Mouse (Mus musculus) granulocyte monocyte progenitor cell, adult 5-6 weeks (primary cell): Measurements from ENCODE around the gene Nfxl1. TPM values are rescaled to one million over a fixed set of nuclear protein-coding genes. Genes with fewer than 3 reads are reported as not detected.
"Not testable (repeated sequence)": the region's sequence is repeated elsewhere in the genome, so short reads cannot be mapped to it uniquely, and the experiment has no call there.

Source experiments
- ATAC-seq: replicated peaks from 2 replicates; pipeline ENCODE4 v1.8.0; 2016; ENCODE audit warnings: mild to moderate bottlenecking, moderate TSS enrichment, inconsistent platforms; ENCODE audit not compliant: poor library complexity, severe bottlenecking
- total RNA-seq, 2 experiments: library from RNA; stranded (forward) in 1 of 2; stranded (reverse) in 1 of 2; fragments of 200-712, 200-1000 nt in 1 of 2; fragments of >200 nt in 1 of 2; fragmentation: Nextera tagmentation in 1 of 2; gene quantifications; 2 replicates each; pipeline ENCODE4 v1.2.3; 2014 to 2017

Nfxl1 gene
- total RNA-seq (2014; fragmentation: Nextera tagmentation) (25.8 and 27.1 TPM in 2 replicates), total RNA-seq (2017) (27.6 and 28.0 TPM in 2 replicates)

GRCm38 (mm10) chr5:72559544-72560049 lies at the start of gene Nfxl1:
Gene Nfxl1 (minus strand): TSS chr5:72559684.
- ATAC-seq = peak; percentile 89

DNA sequence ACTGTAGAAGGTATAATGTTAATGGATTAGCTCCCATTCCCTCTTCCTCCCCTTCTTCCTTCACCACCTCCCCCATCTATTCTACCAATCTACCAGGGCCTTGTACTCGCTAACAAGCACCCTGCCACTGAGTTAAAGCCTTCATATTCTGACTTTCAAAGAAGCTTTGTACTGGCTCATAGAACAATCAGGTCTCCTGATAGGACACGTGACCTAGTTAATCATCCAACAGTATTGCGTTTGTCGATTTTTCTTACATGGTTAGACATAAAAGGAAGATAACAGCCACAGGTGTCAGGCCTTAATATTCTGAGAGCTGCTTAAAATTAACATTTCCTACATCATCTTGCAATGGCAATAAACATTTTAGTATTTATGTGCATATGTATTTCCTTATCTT lies 43.7 kb upstream of the Nfxl1 start:
- no peak for ATAC-seq

- peak; percentile 98 for ATAC-seq
Observed at GRCm38 (mm10) chr5:72601006-72601405, 41.5 kb upstream of the Nfxl1 start.

DNA sequence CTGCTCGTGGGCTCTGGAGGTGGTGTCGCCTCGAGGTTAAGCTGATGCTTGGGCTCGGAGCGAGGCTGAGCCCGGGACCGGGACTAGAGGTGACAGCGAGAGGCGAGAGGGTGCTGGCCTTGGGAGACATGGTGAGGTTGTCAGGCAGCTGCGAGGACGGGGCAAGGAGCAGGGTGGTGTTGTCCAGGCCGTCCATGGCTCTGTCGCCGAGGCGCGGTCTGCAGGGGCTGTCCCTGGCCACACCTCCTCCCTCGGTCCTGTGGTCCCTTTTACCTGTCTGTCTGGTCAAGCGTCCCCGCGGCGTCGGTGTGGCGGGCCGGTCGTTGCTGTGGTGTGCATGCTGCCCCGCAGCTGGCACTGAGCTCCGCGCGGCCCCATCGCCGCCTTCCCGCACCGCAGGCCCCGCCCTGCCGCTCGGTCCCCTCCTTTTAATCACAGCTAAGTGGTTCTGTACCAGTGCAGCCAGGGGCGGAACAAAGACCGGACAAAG lies 27.8 kb upstream of the Nfxl1 start, which contains the start of gene Gm5868:
TSS of gene Gm5868 (minus strand) at position 360 of the 490 bp plus-strand sequence.
- peak; percentile 44 for ATAC-seq

GRCm38 (mm10) chr5:72586667-72587191 lies 27.2 kb upstream of the Nfxl1 start:
- peak; percentile 13; the same call in 1 of the 2 replicates for ATAC-seq

DNA sequence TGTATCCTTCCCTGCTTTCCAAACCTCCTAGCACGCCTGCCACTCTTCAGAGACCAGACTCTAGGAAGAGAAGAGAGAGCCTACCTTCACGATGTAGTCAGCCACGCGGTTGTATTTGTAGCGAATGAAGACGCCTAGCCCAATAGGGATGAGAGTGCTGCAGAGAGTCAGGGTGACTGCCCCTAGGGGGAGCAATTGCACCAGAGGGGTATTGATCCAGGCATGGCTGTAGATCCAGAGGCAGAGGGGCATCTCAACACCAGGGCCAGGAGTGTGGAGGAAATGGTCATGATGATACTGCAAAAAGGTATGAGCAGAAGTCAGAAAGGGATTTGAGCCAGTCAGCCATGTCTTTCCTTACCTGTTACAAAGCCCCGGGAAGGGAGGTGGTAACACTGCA lies 26.6 kb upstream of the Nfxl1 start:
- peak; percentile 70; the same call in 1 of the 2 replicates for ATAC-seq

DNA sequence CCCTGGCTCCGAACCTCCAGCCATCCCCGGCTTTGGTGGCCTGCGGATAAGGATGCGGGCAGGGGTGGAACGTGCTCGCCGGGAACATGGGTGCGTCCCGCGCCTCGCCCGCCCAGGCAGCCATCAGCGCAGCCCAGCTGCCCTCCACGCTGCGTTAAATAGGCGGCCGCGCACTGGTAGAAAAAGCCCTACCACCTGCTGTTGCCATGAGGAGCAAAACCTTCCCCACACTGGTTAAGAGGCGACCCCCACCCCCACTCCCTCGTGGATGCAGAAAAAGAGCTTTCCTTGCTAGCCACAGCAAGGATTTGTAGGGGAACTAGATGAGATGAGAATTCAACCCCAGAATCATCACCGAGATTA lies 21.5 kb upstream of the Nfxl1 start, which contains the start of gene Zar1:
TSS of gene Zar1 (minus strand) at position 285 of the 363 bp plus-strand sequence.
- ATAC-seq = not testable (repeated sequence)

- peak; percentile 69 for ATAC-seq
Observed at GRCm38 (mm10) chr5:72580088-72580969, 20.8 kb upstream of the Nfxl1 start.

DNA sequence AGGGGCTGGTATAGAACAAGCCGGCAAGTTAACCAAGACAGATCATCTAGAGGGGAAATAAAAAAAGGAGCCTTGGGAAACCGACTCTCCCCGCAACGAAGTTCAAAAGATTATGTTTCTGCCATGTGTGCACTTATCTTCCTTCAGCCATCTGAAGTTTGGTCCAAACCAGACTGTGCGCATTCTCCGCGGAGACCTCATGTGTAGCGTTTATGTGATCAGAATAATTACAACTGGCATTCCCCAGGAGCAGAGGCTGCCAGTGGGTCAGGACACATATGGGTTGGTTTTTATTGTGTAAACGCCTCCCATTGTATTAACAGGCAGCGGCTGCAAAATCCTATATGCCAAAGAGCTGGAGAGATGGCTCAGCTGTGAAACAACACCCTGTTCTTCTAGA lies 20.1 kb upstream of the Nfxl1 start:
- not testable (repeated sequence) for ATAC-seq

DNA sequence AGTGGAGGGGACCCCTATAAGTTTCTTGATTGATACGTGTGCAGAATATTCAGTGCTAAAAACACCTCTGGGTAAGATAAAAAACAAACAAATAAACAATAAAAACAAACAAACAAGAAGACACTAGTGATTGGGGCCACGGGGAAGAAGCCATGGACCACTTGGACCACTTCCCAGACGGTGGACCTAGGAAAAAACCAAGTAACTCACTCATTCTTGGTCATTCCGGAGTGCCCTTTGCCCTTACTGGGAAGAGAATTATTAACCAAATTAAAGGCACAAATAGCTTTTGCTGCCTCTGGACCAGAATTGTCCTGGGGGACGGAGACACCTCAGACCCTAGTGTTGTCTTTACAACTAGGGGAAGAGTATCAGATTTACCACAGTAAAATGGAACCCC lies 6.1 kb upstream of the Nfxl1 start:
- no peak for ATAC-seq

DNA sequence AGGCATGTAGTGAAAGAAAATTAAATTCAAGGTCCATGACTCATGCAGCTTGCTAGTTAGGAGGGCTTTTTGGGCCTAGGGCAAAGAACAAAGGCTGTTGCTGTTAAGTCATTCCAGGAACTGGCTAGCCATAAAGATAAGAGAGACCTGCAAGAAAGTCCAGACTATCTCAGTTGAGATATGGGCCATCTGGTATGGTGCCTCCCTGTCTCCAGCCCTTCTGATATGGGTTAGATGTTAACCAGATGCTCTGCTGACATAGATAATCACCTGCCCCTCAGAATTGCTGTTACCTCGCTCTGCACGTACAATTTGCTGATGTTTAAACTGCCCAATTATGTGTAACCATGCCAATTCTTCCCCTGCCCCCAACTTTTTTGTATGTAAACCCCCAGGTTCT lies 3.7 kb upstream of the Nfxl1 start:
- not testable (repeated sequence) for ATAC-seq

GRCm38 (mm10) chr5:72560976-72561628 lies 1.6 kb upstream of the Nfxl1 start:
- ATAC-seq = peak; percentile 26; the same call in 1 of the 2 replicates

GRCm38 (mm10) chr5:72558716-72559526 lies 563 bp downstream of the Nfxl1 start:
- ATAC-seq = peak; percentile 47

DNA sequence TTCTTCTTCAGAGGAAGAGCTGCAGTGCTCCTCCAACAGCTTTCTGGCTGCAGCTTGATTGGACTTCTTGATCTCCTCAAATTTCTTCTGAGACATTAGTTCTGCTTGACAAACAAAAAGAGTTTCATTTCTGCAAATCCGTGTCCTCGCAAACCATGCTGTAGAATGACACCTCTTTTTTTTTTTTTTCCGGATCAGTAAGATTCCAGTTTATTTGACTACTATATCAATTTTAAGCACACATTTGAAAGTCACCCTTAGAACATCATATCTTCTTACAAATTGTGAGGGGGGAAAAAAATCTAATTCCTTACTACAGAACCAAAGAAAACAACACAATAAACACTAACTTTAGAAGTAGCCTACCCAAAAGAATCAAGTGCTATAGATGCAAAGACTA lies 3.2 kb downstream of the Nfxl1 start:
- no peak for ATAC-seq

GRCm38 (mm10) chr5:72551209-72551608 lies 8.3 kb downstream of the Nfxl1 start:
- peak; percentile 69 for ATAC-seq

DNA sequence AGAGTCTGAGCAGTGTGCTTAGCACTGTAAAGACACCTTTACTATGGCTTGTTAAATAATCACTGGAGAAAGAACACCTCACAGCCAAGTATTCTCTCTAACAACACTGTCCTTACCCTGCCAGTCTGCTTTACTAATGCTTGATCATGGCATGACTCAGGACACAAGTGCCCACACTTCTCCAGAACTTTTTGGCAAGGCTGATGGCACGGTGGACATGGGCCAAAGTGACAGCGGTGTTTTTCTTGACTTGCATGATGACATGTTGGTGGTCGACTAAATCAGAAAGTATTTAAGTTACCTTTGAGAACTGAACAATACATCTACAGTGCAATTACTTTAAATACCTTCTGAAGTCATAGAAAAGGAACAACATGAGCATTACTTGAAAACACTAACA lies 30.6 kb downstream of the Nfxl1 start:
- no peak for ATAC-seq

DNA sequence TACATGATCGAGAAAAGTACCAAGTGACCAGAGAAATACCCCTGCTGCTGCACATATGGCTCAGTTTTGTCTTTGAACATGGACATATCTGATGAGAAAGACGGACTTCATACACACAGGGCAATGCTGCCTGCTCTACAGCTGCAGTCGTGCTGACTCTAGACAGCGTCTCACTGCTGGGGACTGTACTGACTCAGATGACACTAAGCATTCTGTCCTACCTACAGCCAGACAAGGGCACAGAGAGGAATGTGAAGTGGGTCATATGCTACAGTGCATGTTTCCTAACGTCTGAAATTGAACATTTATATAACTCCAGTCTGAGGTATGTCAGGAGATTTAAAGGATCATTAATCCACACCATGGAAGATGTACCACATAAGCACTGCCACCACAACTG lies 45.7 kb downstream of the Nfxl1 start:
- ATAC-seq = no peak

- no peak for ATAC-seq
Observed at GRCm38 (mm10) chr5:72505740-72506139, 53.7 kb downstream of the Nfxl1 start.
